Mouse (Mus musculus) limb, embryonic 15.5 days (tissue): Measurements from ENCODE around the gene Laptm4a. TPM values are rescaled to one million over a fixed set of nuclear protein-coding genes. Genes with fewer than 3 reads are reported as not detected.

ENCODE experiments used
- ATAC-seq: fragments of 200-750 bp; cut with Nextera tagmentation; 2 replicates; pipeline ENCODE4 v1.8.0; 2017; ENCODE audit warnings: low read depth, moderate TSS enrichment; ENCODE audit not compliant: insufficient number of reproducible peaks, low FRiP score, low TSS enrichment
- H3K27ac ChIP-seq: fragments of 300-500 bp; sonication (generic); 2 replicates; pipeline ENCODE4 v1.5.1; 2015; ENCODE audit warnings: moderate library complexity, mild to moderate bottlenecking, inconsistent platforms
- H3K27me3 ChIP-seq: fragments of 300-500 bp; sonication (generic); 2 replicates; pipeline ENCODE4 v1.6.1; 2015; ENCODE audit warnings: inconsistent platforms
- H3K36me3 ChIP-seq: fragments of 300-500 bp; sonication (generic); 2 replicates; pipeline ENCODE4 v1.6.1; 2015; ENCODE audit warnings: inconsistent platforms
- H3K4me1 ChIP-seq: fragments of 300-500 bp; sonication (generic); 2 replicates; pipeline ENCODE4 v1.6.1; 2015; ENCODE audit warnings: inconsistent platforms
- H3K4me2 ChIP-seq: fragments of 300-500 bp; sonication (generic); 2 replicates; pipeline ENCODE4 v1.6.1; 2015; ENCODE audit warnings: mild to moderate bottlenecking, inconsistent platforms
- H3K4me3 ChIP-seq: fragments of 300-500 bp; sonication (generic); 2 replicates; pipeline ENCODE4 v1.5.1; 2015; ENCODE audit warnings: mild to moderate bottlenecking, inconsistent platforms
- H3K9ac ChIP-seq: fragments of 300-500 bp; sonication (generic); 2 replicates; pipeline ENCODE4 v1.6.1; 2015; ENCODE audit warnings: inconsistent platforms
- H3K9me3 ChIP-seq: fragments of 300-500 bp; sonication (generic); 2 replicates; pipeline ENCODE4 v1.6.1; 2016; ENCODE audit warnings: inconsistent platforms
- WGBS: fragments of 180-500 bp; shearing (Covaris S2); methylation state at CpG from one replicate; pipeline ENCODE4 v1.1.7; 2015; 5-methylcytosine and 5-hydroxymethylcytosine counted together
- polyA plus RNA-seq: library from polyadenylated mRNA; unstranded; fragments of >200 nt; fragmentation: Nextera tagmentation; extraction: Ambion mirVana; gene quantifications from 2 replicates; pipeline ENCODE4 v1.2.1, GENCODE M21; 2015

Gene Laptm4a
- polyA plus RNA-seq, 1 experiment from 2014 or later = 549 TPM

- no peaks in the 10 kb centered on the region for H3K9me3 ChIP-seq
- no peak overlapping the region for H3K9ac ChIP-seq
- 0 out of 2 replicates have a peak overlapping the region, but pooled peaks have one; percentile 19 for H3K27ac ChIP-seq
- H3K27me3 ChIP-seq = no peaks in the 10 kb centered on the region
- peak overlapping the region; percentile 69; the same call in 1 of the 2 replicates for H3K4me3 ChIP-seq
- no peak for ATAC-seq
- H3K4me1 ChIP-seq = peaks cover 17% of the 10 kb centered on the region
- WGBS = 91% methylated on average over 3 of the region's 3 CpGs
- H3K4me2 ChIP-seq = peak overlapping the region; percentile 75
- H3K36me3 ChIP-seq = 0 out of 2 replicates have a peak, but pooled peaks cover 4% of the 10 kb centered on the region
These were observed 53.6 kb downstream of the Laptm4a start for GRCm38 (mm10) chr12:8975076-8975475.

Other genes starting within 250 kb of the Laptm4a start
- gene Pum2, start 247.5 kb upstream of the Laptm4a start, polyA plus RNA-seq = 36.8 and 43.0 TPM in 2 replicates
- 285 and 309 TPM in 2 replicates for gene Sdc1, start 150.3 kb upstream of the Laptm4a start, polyA plus RNA-seq
- gene Matn3, start 26.3 kb downstream of the Laptm4a start, polyA plus RNA-seq = 62.4 and 62.7 TPM in 2 replicates
- 18.8 and 20.2 TPM in 2 replicates for gene Wdr35, start 52.2 kb downstream of the Laptm4a start, polyA plus RNA-seq
- 14.4 and 16.6 TPM in 2 replicates for gene Ttc32, start 108.3 kb downstream of the Laptm4a start, polyA plus RNA-seq